Mouse (Mus musculus): ENCODE measurements at regions not wholly inside any gene's neighbourhood (a gene's known extent, or its start where the extent isn't known, plus 50 kb on each side); places are given as distances from the start of the nearest gene placed in this dataset.

GRCm38 (mm10) chr15:61532808-61533207 is 610.0 kb upstream of the A1bg start:
- Histone ChIP-seq H3K9ac (no peak overlapping the region), H3K4me2 (replicated peaks) (no peak overlapping the region), H3K36me3 (no peaks in the 10 kb centered on the region), H3K27me3 (no peaks in the 10 kb centered on the region), H3K27ac (no peak overlapping the region), H3K9me3 (replicated peaks) (no peaks in the 10 kb centered on the region), H3K4me1 (no peaks in the 10 kb centered on the region), H3K4me3 (no peak overlapping the region)
- no peak for ATAC-seq (ENCODE audit: low FRiP score)
- WGBS, result 88% methylated on average over 7 of the region's 7 CpGs

- WGBS, result 85% methylated on average over 2 of the region's 2 CpGs
- Histone ChIP-seq H3K4me2 (replicated peaks) (no peak overlapping the region), H3K4me3 (no peak overlapping the region), H3K4me1 (no peaks in the 10 kb centered on the region), H3K36me3 (no peaks in the 10 kb centered on the region), H3K27me3 (no peaks in the 10 kb centered on the region), H3K9ac (no peak overlapping the region), H3K27ac (no peak overlapping the region), H3K9me3 (replicated peaks) (no peaks in the 10 kb centered on the region)
- ATAC-seq (ENCODE audit: low FRiP score), result no peak
Measured at GRCm38 (mm10) chr15:61532040-61532439, 609.2 kb upstream of the A1bg start.

DNA sequence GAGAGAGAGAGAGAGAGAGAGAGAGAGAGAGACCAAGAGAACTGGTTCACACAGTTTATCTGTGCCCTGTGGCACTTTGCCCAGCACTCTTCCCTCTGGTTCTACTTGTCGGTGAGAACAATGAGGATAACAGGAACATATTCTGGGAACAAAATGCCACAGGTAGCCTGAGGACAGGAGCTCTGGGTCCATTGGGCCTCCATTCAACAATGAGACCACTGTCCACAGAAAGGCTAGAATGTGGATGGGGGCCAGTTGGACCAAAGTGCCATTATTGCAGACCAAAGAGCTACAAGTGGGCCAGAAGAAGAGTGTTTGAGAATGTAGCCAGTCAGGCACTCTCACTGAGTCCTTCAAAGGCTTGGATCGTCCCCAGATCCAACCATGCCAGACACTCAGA is 600.2 kb upstream of the A1bg start:
- Histone ChIP-seq H3K36me3 (no peaks in the 10 kb centered on the region), H3K9ac (no peak overlapping the region), H3K9me3 (replicated peaks) (no peaks in the 10 kb centered on the region), H3K4me3 (no peak overlapping the region), H3K27ac (no peak overlapping the region), H3K4me2 (replicated peaks) (no peak overlapping the region), H3K27me3 (no peaks in the 10 kb centered on the region), H3K4me1 (no peaks in the 10 kb centered on the region)
- 86% methylated on average over 2 of the region's 2 CpGs for WGBS
- ATAC-seq (ENCODE audit: low FRiP score), result no peak

DNA sequence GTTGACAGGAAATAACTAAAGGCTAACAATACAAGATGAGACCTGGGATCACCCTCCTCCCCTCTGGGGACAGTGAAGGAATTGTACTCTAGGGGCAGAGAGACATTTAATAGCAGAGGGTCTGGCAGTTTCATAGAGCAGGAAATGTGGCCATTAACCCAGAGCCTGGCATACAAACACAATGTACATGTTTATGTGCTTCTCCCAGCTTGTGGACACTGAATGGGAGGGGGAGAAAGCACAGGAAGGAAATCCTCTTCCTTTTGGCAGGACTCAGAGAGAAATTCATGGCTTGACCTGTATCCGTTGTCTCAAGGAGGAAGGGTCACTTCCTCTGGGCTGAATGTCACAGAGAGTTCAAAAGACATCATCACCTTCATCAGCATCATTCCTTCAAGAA is 594.5 kb upstream of the A1bg start:
- no peak for ATAC-seq (ENCODE audit: low FRiP score)
- Histone ChIP-seq H3K9ac (no peak overlapping the region), H3K27ac (no peak overlapping the region), H3K4me2 (replicated peaks) (no peak overlapping the region), H3K4me1 (no peaks in the 10 kb centered on the region), H3K4me3 (no peak overlapping the region), H3K36me3 (no peaks in the 10 kb centered on the region), H3K9me3 (replicated peaks) (no peaks in the 10 kb centered on the region), H3K27me3 (no peaks in the 10 kb centered on the region)
- 63% methylated on average over 1 of the region's 1 CpGs for WGBS

DNA sequence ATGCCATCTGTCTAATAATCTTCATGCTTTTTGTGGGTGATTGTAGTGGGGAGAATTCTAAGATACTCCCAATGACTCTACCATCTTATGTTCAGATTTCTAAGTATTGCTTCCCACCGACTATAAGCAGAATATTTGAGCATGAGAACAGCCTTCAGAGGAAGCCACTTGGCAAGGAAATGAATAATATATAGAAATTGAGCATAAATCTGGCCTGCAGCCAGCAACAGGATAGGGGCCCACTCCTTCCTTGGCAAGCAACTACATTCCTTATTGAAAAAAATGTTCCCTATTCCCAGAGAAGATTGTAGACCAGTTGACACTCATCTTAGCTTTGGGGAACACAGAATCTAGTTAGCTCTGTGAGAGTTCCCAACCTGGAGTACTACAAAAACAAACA is 591.5 kb upstream of the A1bg start:
- no peak overlapping the region for H3K4me3 ChIP-seq
- 88% methylated on average over 1 of the region's 1 CpGs for WGBS
- H3K4me2 ChIP-seq (replicated peaks), result no peak overlapping the region
- H3K27ac ChIP-seq, result no peak overlapping the region
- no peaks in the 10 kb centered on the region for H3K27me3 ChIP-seq
- no peaks in the 10 kb centered on the region for H3K9me3 ChIP-seq (replicated peaks)
- ATAC-seq (ENCODE audit: low FRiP score), result no peak
- H3K36me3 ChIP-seq, result no peaks in the 10 kb centered on the region
- H3K4me1 ChIP-seq, result no peaks in the 10 kb centered on the region
- H3K9ac ChIP-seq, result no peak overlapping the region

- WGBS, result 94% methylated on average over 6 of the region's 6 CpGs
- no peak overlapping the region for H3K4me3 ChIP-seq
- H3K36me3 ChIP-seq, result no peaks in the 10 kb centered on the region
- no peaks in the 10 kb centered on the region for H3K4me1 ChIP-seq
- no peaks in the 10 kb centered on the region for H3K27me3 ChIP-seq
- no peak overlapping the region for H3K27ac ChIP-seq
- H3K4me2 ChIP-seq (replicated peaks), result no peak overlapping the region
- ATAC-seq (ENCODE audit: low FRiP score), result no peak
- no peak overlapping the region for H3K9ac ChIP-seq
- H3K9me3 ChIP-seq (replicated peaks), result no peaks in the 10 kb centered on the region
Measured at GRCm38 (mm10) chr15:61508806-61509205, 586.0 kb upstream of the A1bg start.

GRCm38 (mm10) chr15:61506361-61506897 is 583.6 kb upstream of the A1bg start:
- no peak overlapping the region for H3K9ac ChIP-seq
- no peak for ATAC-seq (ENCODE audit: low FRiP score)
- no peak overlapping the region for H3K27ac ChIP-seq
- no peaks in the 10 kb centered on the region for H3K9me3 ChIP-seq (replicated peaks)
- H3K4me1 ChIP-seq, result no peaks in the 10 kb centered on the region
- no peaks in the 10 kb centered on the region for H3K27me3 ChIP-seq
- no peaks in the 10 kb centered on the region for H3K36me3 ChIP-seq
- 81% methylated on average over 6 of the region's 6 CpGs for WGBS
- no peak overlapping the region for H3K4me2 ChIP-seq (replicated peaks)
- H3K4me3 ChIP-seq, result no peak overlapping the region

DNA sequence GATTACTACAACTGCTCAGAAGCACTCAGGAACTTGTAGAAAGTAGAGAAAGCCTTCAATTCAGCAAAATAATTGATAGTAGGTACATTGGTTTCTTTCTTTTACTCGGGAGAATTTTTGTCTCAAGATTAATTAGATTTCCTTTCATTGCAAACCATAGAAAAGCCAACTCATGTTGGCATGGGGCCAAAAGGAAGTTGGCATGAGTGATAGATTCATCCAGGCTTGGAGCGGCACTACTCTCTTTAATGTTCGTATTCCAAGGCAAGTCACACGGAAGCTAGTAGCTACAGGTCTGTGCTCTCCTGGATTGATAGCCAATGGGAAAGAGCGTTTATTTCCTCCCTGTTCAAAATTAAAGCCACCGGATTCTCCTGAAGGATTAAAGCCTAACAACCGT is 580.6 kb upstream of the A1bg start:
- no peak overlapping the region for H3K4me2 ChIP-seq (replicated peaks)
- H3K4me3 ChIP-seq, result no peak overlapping the region
- no peak overlapping the region for H3K9ac ChIP-seq
- H3K27me3 ChIP-seq, result no peaks in the 10 kb centered on the region
- H3K27ac ChIP-seq, result no peak overlapping the region
- ATAC-seq (ENCODE audit: low FRiP score), result no peak
- no peaks in the 10 kb centered on the region for H3K4me1 ChIP-seq
- H3K36me3 ChIP-seq, result no peaks in the 10 kb centered on the region
- H3K9me3 ChIP-seq (replicated peaks), result no peaks in the 10 kb centered on the region
- 83% methylated on average over 7 of the region's 7 CpGs for WGBS

- no peak overlapping the region for H3K4me2 ChIP-seq (replicated peaks)
- ATAC-seq (ENCODE audit: low FRiP score), result no peak
- no peaks in the 10 kb centered on the region for H3K4me1 ChIP-seq
- WGBS, result 86% methylated on average over 4 of the region's 4 CpGs
- no peak overlapping the region for H3K4me3 ChIP-seq
- no peaks in the 10 kb centered on the region for H3K27me3 ChIP-seq
- H3K9me3 ChIP-seq (replicated peaks), result no peaks in the 10 kb centered on the region
- H3K36me3 ChIP-seq, result no peaks in the 10 kb centered on the region
- no peak overlapping the region for H3K27ac ChIP-seq
- no peak overlapping the region for H3K9ac ChIP-seq
Measured at GRCm38 (mm10) chr15:61489731-61490130, 566.9 kb upstream of the A1bg start.

GRCm38 (mm10) chr15:61481861-61482260 is 559.0 kb upstream of the A1bg start:
- no peak overlapping the region for H3K4me3 ChIP-seq
- no peaks in the 10 kb centered on the region for H3K9me3 ChIP-seq (replicated peaks)
- no peak for ATAC-seq (ENCODE audit: low FRiP score)
- H3K27ac ChIP-seq, result no peak overlapping the region
- no peak overlapping the region for H3K9ac ChIP-seq
- no peaks in the 10 kb centered on the region for H3K4me1 ChIP-seq
- 75% methylated on average over 7 of the region's 7 CpGs for WGBS
- no peak overlapping the region for H3K4me2 ChIP-seq (replicated peaks)
- no peaks in the 10 kb centered on the region for H3K27me3 ChIP-seq
- no peaks in the 10 kb centered on the region for H3K36me3 ChIP-seq

DNA sequence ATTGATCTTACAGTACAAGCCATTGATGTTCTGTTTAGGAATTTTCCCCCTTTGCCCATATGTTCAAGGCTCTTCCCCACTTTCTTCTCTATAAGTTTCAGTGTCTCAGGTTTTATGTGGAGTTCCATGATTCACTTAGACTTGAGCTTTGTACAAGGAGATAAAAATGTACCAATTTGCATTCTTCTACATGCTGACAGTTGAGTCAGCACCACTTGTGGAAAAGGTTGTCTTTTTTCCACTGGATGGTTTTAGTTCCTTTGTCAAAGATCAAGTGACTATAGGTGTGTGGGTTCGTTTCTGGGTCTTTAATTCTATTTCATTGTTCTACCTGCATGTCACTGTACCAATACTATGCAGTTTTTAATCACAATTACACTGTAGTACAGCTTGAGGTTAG is 551.1 kb upstream of the A1bg start:
- no peak overlapping the region for H3K27ac ChIP-seq
- no peak overlapping the region for H3K4me2 ChIP-seq (replicated peaks)
- no peaks in the 10 kb centered on the region for H3K27me3 ChIP-seq
- 50% methylated on average over 1 of the region's 1 CpGs for WGBS
- no peak for ATAC-seq (ENCODE audit: low FRiP score)
- H3K36me3 ChIP-seq, result no peaks in the 10 kb centered on the region
- H3K4me1 ChIP-seq, result no peaks in the 10 kb centered on the region
- H3K9ac ChIP-seq, result no peak overlapping the region
- H3K9me3 ChIP-seq (replicated peaks), result no peaks in the 10 kb centered on the region
- no peak overlapping the region for H3K4me3 ChIP-seq

- no peak overlapping the region for H3K27ac ChIP-seq
Measured at GRCm38 (mm10) chr15:61455042-61455441, 532.2 kb upstream of the A1bg start.

GRCm38 (mm10) chr15:61454350-61454671 is 531.5 kb upstream of the A1bg start:
- Histone ChIP-seq H3K27me3 (no peaks in the 10 kb centered on the region), H3K27ac (no peak overlapping the region), H3K4me1 (no peaks in the 10 kb centered on the region), H3K36me3 (no peaks in the 10 kb centered on the region), H3K4me3 (no peak overlapping the region), H3K9me3 (replicated peaks) (no peaks in the 10 kb centered on the region), H3K4me2 (replicated peaks) (no peak overlapping the region), H3K9ac (no peak overlapping the region)
- 86% methylated on average over 1 of the region's 1 CpGs for WGBS
- no peak for ATAC-seq (ENCODE audit: low FRiP score)

More at GRCm38 (mm10) chr15:61455042-61455441, 532.2 kb upstream of the A1bg start:
- H3K9ac ChIP-seq, result no peak overlapping the region
- WGBS, result 87% methylated on average over 5 of the region's 5 CpGs
- H3K4me1 ChIP-seq, result no peaks in the 10 kb centered on the region
- H3K36me3 ChIP-seq, result no peaks in the 10 kb centered on the region
- H3K4me3 ChIP-seq, result no peak overlapping the region
- no peaks in the 10 kb centered on the region for H3K9me3 ChIP-seq (replicated peaks)
- H3K4me2 ChIP-seq (replicated peaks), result no peak overlapping the region
- ATAC-seq (ENCODE audit: low FRiP score), result no peak
- H3K27me3 ChIP-seq, result no peaks in the 10 kb centered on the region
